In the genomic region with DNA sequence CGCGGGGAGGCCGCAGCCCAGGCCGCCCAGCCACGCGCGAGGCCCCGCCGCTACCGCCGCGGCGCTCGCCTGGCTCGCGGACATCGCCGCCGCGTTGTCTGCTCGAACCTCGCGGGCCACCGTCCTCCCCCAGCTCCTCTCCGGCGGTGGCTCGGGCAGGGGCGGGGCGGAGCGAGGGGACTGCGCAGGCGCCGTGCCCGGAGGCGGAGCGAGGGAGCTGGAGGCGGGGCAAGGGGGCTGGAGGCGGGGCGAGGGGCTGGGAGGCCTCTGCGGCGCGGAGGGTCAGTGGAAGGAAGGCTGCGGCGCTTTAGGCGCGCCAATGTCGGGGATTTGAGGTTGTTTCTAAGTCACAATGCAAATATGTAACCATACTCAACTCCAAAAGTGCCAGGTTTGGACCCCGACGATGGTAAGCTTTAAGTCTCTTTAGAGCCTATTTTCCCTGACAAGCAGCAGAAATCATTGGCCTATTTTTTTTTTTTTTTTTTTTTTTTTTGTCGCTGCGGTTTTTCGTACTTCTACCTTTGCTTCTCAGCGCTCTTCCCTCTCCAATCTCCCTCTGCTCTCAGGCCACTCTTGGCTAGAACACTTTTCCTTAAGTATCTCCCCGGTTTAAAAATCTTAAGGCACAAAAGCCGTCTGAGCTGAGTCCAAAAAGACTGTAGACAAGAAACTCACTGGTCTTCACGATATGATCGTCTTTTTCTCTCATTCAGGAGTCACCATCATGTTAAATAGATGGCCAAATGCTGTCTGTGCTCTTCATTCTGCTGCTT, we compare ENCODE assay signal across 7 mouse cellular contexts. TPM values are rescaled to one million over a fixed set of nuclear protein-coding genes. Genes with fewer than 3 reads are reported as not detected.
A peak's percentile ranks its signal among the peaks of the same experiment; 100 is the strongest.
DNase-seq lines count a peak whose midpoint lies in the region; ATAC-seq lines count a peak whose summit lies in the region.

Gene Arl5a, minus strand, starts transcription at position 155 of the 776 bp plus-strand sequence.

- H3K36me3 ChIP-seq in intestine, embryonic 16.5 days (ENCODE audit: control insufficient read depth, insufficient read depth, low read length) = no peaks in the 10 kb centered on the region
- no peaks in the 10 kb centered on the region for H3K36me3 ChIP-seq in midbrain, embryonic 11.5 days (ENCODE audit: control insufficient read depth, insufficient read depth, low read length)

- H3K9me3 ChIP-seq in intestine, embryonic 16.5 days (ENCODE audit: control insufficient read depth, low read length) = no peaks in the 10 kb centered on the region
- H3K9me3 ChIP-seq in midbrain, embryonic 11.5 days (ENCODE audit: control insufficient read depth, low read length) = no peaks in the 10 kb centered on the region

- peak within 1 kb of the TSS; percentile 71 for H3K4me3 ChIP-seq in intestine, embryonic 16.5 days (ENCODE audit: low read length)
- peak within 1 kb of the TSS; percentile 93 for H3K4me3 ChIP-seq in midbrain, embryonic 11.5 days (ENCODE audit: low read depth, low read length)

- WGBS in intestine, embryonic 16.5 days = under 1% methylated on average over 46 of the region's 57 CpGs
- WGBS in midbrain, embryonic 11.5 days = 1% methylated on average over 39 of the region's 57 CpGs

- peak; percentile 88 for ATAC-seq in intestine, embryonic 16.5 days
- ATAC-seq in midbrain, embryonic 11.5 days (ENCODE audit: low FRiP score) = peak; percentile 96

- intact Hi-C loops in left cerebral cortex, postnatal 36 days (cut with DNase I) = loop anchor here (2.0 kb wide), 1 partner anchor 166 kb away; no protein-coding TSS in a partner anchor

- H3K9ac ChIP-seq in intestine, embryonic 16.5 days (ENCODE audit: low read depth, low read length) = peak within 1 kb of the TSS; percentile 90
- H3K9ac ChIP-seq in midbrain, embryonic 11.5 days (ENCODE audit: low read length) = peak within 1 kb of the TSS; percentile 93

- H3K27ac ChIP-seq in intestine, embryonic 16.5 days (ENCODE audit: low read length) = peak within 1 kb of the TSS; percentile 65
- peak within 1 kb of the TSS; percentile 67 for H3K27ac ChIP-seq in midbrain, embryonic 11.5 days (ENCODE audit: low read depth, low read length)

- H3K4me1 ChIP-seq in intestine, embryonic 16.5 days (ENCODE audit: control insufficient read depth, insufficient read depth, low read length) = peaks cover 20% of the 10 kb centered on the region
- H3K4me1 ChIP-seq in midbrain, embryonic 11.5 days (ENCODE audit: control insufficient read depth, insufficient read depth, low read length) = peaks cover 12% of the 10 kb centered on the region; the same call in 1 of the 2 replicates

- DNase-seq in adrenal gland, adult 2 months = peak; percentile 98
- peak; percentile 85 for DNase-seq in embryo, embryonic 11.5 days (ENCODE audit: low read depth, low spot score)
- peak; percentile 98 to 99 for DNase-seq in gastrocnemius, postnatal 4 days (ENCODE audit: low spot score in 2 of 2)
- DNase-seq in left cerebral cortex, postnatal 36 days (ENCODE audit: low spot score in 2 of 2) = peak; percentile 95 to 98
- peak; percentile 100 for DNase-seq in midbrain, embryonic 11.5 days (ENCODE audit: low spot score, missing footprints)
- peak; percentile 93 for DNase-seq in skeletal muscle tissue, adult 2 months (ENCODE audit: low read depth, low spot score)

- peak within 1 kb of the TSS; percentile 75 for H3K4me2 ChIP-seq in intestine, embryonic 16.5 days (ENCODE audit: low read depth, low read length)
- H3K4me2 ChIP-seq in midbrain, embryonic 11.5 days = peak within 1 kb of the TSS; percentile 69

- H3K27me3 ChIP-seq in intestine, embryonic 16.5 days (replicated peaks; ENCODE audit: control insufficient read depth, insufficient read depth, low read length) = no peaks in the 10 kb centered on the region
- no peaks in the 10 kb centered on the region for H3K27me3 ChIP-seq in midbrain, embryonic 11.5 days (ENCODE audit: control insufficient read depth, insufficient read depth, low read length)

RNA-seq across cellular contexts. Expression of gene Arl5a, which starts in this region (rescaled TPM):
- total RNA-seq in adrenal gland, adult 2 months (2021) = 10 to 100 TPM; 43.1 to 53.7 TPM
- polyA plus RNA-seq in adrenal gland, adult 2 months (2012; rRNA removed) = 4.4 and 5.6 TPM in 2 replicates
- 10 to 100 TPM; 46.0 to 51.7 TPM for total RNA-seq in gastrocnemius, postnatal 4 days (2021)
- polyA plus RNA-seq in intestine, embryonic 16.5 days (2015; fragmentation: Nextera tagmentation; extraction: Ambion mirVana) = 10.8 and 26.1 TPM in 2 replicates
- 10 to 100 TPM; 61.9 to 62.2 TPM for total RNA-seq in left cerebral cortex, postnatal 36 days (2021)
- polyA plus RNA-seq in midbrain, embryonic 11.5 days (2014; fragmentation: Nextera tagmentation; extraction: Ambion mirVana) = 77.9 and 79.1 TPM in 2 replicates

Comparison
In these comparisons a context has a peak if more than half of its experiments do, and no peak if none do; other contexts are left out.
1. Peak in every context shown above with its lines: DNase-seq, ATAC-seq, H3K4me3 ChIP-seq and H3K27ac ChIP-seq.